Mouse (Mus musculus) frontal cortex, postnatal 25 days (tissue): ENCODE measurements around the gene Ift140.
"Not testable (repeated sequence)": the region's sequence is repeated elsewhere in the genome, so short reads cannot be mapped to it uniquely, and the experiment has no call there.

Experiments used
- DNase-seq, 2 experiments: peaks; one replicate each; pipeline ENCODE4 v3.0.0; 2022; ENCODE audit warnings: low spot score in 2 of 2

Gene Ift140

GRCm38 (mm10) chr17:25115664-25116432, 100.0 kb downstream of the Ift140 start, which contains the start of gene Telo2:
Telo2 (minus strand) TSS chr17:25115967.
- peak; percentile 75 to 88 for DNase-seq

- DNase-seq = no peak
Measured at GRCm38 (mm10) chr17:25117263-25117662, 101.4 kb downstream of the Ift140 start.

GRCm38 (mm10) chr17:25120406-25120805, 104.5 kb downstream of the Ift140 start, which contains the start of gene Ptx4:
Ptx4 (plus strand) TSS chr17:25120760.
- DNase-seq = no peak

GRCm38 (mm10) chr17:25123979-25124378, 108.1 kb downstream of the Ift140 start:
- DNase-seq = no peak

GRCm38 (mm10) chr17:25125442-25126060, 109.7 kb downstream of the Ift140 start:
- DNase-seq = not testable (repeated sequence)

GRCm38 (mm10) chr17:25127079-25127478, 111.2 kb downstream of the Ift140 start:
- DNase-seq = no peak

- DNase-seq = no peak
Measured at GRCm38 (mm10) chr17:25127681-25128080, 111.8 kb downstream of the Ift140 start.

GRCm38 (mm10) chr17:25130060-25130459, 114.2 kb downstream of the Ift140 start:
- no peak for DNase-seq

- DNase-seq = peak; percentile 92 to 94
Measured at GRCm38 (mm10) chr17:25133275-25133698, 117.4 kb downstream of the Ift140 start, which contains the start of gene Clcn7. Clcn7 (plus strand) TSS chr17:25133391.

- DNase-seq = no peak
Measured at GRCm38 (mm10) chr17:25135622-25136021, 119.7 kb downstream of the Ift140 start.

- DNase-seq = no peak
Measured at GRCm38 (mm10) chr17:25138803-25139202, 122.9 kb downstream of the Ift140 start.

GRCm38 (mm10) chr17:25139960-25140359, 124.1 kb downstream of the Ift140 start:
- DNase-seq = no peak
